Mouse (Mus musculus): ENCODE results near the gene Rnf216.

Gene Rnf216

DNA sequence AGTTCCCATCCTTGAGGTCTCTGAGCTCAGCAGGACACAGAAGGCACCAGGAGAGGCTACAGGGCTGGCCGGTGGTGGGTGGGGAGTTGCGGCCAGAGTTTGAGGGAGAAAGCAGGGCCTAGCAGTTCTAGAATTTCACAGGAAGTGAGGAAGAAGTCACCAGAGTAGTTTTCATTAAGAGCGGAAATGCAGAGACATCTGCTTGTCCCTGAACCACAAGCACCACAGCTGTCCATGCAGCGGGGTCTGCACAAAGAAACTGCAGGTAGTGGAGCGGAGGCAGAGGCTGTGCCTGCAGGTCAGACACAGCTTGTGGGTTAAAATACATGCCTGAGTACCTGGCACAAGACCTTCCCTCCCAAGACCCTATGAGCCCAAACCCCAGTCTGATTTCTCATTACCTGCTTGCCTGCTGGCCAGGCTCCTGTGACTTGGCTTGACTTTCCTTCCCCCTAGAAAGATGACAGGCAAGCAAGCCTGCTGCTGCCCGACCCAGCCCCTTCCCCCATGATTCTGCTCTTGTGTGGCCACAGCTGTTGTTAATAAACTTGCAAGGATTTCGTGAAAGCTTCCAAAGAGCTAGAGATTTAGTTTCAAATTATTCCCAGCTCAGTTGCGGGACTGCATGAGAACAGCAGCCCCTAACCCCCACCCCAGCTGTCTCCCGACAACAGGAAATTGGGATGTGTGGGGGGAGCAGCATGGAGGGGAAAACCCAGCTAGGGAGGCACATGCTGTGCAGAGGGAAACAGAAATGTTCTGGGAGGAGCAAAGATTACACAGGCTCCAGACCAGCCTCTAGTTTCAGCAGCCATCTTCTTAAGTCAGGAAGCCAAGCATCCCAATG, 111.9 kb downstream of the Rnf216 start:
- DNase-seq (ENCODE audit: low read depth, low spot score): no peak

DNA sequence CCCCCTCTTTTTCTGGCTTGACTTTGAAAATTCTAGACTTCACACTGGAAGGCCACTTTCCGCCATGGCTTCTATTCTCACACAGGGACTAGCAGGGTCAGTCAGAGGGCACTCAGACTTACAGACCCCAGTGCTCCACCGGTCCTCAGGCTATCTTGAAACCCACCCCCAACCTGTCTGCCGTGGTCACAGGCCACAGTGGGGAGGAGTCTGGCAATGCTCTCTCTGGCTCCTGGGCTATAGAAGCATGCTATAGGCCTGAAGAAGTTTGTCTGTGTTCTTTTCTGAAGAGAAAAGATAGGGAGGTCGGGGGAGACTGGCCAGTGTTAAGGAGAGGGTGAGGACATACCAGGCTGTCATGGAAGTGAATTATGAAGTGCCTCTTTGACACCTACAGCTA, 112.7 kb downstream of the Rnf216 start:
- DNase-seq (ENCODE audit: low read depth, low spot score): no peak

DNA sequence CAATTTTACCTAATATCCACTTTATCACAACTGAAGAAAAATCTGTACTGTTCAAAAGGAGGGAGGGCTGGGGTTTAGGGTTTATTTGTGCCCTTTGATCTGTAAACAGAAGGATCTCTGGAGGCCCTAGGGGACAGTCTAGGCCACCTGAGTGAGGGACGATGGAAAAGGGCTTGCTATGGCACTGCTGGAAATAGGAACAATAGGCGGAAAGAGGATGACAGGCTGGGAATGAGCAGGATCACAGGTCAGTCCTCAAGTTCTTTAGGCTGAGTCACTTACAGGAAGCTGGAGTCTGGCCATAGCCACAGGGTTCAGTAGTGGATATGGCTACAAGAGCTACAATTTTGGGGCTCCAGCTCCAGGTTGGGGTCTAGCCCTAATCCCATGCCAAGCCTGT, 114.6 kb downstream of the Rnf216 start:
- DNase-seq (ENCODE audit: low read depth, low spot score): no peak

DNA sequence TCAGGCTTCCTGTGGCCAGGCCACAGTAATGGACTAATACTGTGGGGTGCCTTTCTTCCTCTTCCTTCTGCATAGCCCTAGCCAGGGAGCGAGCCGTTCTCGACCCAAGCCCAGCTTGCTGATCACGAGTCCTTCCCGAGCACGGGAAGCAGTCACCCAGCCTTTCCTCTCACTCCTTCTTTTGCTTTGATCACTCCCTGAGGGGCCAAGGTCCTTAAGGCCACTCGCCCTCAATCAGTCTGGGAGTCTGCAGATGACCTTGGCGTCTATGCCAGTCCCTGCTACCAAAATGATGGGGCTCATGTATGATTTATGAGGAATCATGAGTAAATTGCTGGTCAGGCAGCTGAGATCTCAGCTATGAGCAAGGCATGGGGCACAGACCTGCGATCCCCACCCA, 115.3 kb downstream of the Rnf216 start:
- no peak for DNase-seq (ENCODE audit: low read depth, low spot score)

DNA sequence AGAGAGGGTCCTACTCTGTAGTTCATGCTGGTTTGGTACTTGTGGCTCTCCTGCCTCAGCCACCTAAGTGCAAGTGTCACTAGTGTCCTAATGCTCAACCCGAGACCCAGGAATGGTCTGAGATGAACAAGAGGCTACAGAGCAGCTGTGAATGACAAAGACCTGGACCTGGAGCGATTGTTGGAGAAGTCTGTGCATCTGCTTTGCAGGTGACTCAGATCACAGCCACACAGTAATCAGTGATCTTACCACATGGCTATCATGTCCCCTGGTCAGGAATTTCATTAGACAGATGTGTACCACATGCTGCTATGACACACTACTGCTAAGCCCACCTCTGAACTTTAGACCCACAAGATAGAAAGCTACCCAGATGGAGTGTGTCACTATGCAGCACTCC, 118.0 kb downstream of the Rnf216 start:
- no peak for DNase-seq (ENCODE audit: low read depth, low spot score)

DNA sequence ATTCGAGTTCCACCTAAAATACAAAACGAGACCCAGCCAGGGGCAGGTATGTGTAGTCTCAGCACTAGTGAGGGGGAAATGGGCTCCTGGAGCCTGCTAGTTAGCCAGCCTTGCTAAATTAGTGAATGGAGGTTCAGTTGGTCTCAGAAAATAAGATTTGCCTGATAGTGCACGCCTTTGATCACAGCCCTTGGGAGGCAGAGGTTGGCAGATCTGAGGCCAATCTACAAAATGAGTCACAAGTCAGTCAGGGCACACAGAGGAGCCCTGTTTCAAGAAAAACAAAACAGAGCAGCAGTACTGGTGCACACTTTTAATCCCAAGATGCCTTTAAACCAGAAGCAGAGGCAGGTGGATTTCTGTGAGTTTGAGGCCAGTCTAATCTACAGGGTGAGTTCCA, 123.6 kb downstream of the Rnf216 start:
- DNase-seq (ENCODE audit: low read depth, low spot score): no peak

DNA sequence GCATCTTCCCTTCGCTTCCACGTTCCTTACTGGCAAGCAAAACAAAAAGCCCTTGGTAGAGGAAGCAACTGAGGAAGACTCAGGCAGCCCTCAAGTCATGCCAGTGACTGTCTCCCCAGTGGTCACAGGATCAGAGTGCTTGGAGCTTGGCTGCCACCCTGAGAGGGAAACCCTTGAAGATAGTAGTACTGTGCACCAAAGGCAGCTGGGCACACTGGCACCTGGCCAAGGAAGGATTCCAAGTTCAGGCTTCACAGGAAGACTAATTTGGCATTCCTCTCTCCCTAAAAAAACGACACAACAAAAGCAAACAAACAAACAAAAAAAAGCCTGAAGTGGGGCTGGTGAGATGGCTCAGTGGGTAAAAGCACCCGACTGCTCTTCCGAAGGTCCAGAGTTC, 124.3 kb downstream of the Rnf216 start:
- DNase-seq (ENCODE audit: low read depth, low spot score): no peak

DNA sequence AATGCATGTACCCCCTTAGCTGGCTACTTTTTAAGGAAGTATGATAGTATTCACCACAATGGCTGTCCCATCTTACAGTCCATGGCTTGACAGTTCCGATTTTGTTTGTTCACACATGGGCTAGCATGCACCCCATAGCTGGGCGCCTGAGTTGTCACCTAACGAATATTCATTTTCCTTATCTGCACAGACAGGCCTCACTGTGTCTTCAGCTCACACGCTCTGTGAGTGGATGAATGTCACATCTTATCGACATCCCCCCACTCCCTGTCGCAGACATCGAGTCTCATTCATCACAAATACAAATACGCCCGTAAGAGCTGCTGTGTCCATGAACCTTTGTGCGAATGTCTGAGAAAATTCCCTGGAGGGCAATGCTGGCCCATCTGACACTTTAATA, 128.5 kb downstream of the Rnf216 start:
- DNase-seq (ENCODE audit: low read depth, low spot score): no peak

DNA sequence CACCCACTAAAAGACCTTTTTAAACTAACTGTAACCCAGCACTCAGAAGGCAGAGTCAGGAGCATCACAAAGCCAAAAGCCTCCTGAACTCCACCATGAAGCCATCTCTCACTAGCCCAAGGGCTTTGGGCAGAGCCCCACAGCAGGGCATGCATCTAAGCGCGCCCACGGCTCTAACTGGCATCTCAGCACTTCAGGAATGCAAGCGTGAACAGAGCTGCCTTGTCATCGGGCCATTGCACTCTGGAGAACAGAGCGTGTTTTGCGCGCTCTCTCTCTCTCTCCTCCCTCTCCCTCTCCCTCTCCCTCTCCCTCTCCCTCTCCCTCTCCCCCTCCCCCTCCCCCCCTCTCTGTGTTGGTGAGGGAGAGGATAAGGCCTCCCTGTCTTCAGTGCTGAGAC, 129.6 kb downstream of the Rnf216 start:
- DNase-seq (ENCODE audit: low read depth, low spot score): no peak

DNA sequence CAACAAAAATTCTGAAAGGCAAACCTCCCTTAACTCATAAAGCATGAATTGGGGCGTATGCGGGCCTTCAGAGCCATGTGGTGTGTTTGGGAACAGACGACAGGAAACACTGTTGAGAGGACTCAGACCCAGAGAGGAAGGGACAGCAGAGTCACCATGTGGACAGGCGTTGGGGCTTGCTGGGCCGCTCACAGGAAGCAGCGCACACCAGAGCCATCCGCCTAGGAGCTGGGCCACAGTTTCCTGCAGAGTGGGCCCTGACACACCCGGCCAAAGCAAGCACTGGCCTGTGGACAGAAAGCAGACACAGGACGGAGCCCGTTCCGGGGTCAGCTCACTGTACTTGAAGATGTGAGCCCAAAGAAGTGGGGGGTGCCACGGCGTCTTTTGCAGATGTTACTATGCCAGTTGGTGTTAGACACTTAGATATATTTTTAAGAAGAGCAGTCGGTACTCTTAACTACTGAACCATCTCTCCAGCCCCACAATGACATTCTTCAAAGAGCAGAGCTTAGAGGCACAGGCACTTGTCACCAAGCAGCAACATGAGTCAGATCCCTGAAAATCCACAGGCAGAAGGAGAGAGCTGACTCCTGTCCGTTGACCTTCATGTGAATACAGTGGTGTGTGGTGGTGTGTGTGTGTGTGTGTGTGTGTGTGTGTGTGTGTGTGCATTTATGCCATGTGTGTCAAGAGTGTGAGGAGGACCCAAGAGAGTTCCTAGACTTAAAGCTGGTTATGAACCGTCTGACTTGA, 130.6 kb downstream of the Rnf216 start:
- DNase-seq (ENCODE audit: low read depth, low spot score): no peak

DNA sequence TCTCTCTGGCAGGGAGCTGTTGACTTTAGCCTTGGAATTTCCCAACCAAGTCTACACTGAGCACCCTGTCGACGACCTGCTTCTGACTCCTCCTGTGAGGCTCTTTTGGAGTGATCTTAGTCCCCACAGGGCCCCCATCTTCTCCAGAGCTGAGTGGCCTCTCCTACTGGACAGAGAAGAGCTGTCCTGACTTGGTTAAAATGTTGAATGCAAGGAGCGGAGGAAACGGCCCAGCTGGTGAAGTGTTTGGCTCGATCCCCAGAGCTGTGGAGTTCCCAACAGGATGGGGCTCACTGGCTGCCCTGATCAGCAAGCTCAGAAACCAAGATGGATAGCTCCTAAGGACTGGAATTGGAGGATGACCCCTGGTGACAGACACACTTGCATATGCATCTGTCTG, 136.3 kb downstream of the Rnf216 start:
- no peak for DNase-seq (ENCODE audit: low read depth, low spot score)

DNA sequence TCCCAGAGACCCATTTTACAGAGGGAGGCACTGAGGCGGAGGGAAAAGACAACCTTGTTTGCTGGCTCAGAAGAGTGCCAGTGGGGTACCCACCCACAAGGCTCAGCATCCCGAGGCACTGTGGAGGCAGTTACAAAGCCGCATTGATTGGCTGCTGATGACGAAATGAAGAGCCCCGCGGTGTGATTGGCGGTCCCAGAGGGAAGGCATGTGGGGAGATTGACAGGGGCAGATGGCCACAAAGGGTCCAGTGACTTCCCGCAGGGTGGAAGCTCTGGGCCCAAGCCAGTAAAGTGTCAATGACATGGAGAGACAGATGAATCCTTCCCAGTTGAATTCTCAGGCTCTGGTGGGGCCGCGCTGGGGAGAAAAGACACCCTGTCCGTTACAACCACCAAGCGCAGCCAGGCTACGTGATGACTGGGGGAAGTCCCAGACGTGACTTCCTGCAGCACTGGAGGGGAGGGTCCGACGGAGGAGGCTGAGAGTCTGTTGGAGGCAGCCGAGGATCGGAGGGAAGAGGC, 138.1 kb downstream of the Rnf216 start:
- peak; percentile 48 for DNase-seq (ENCODE audit: low read depth, low spot score)

DNA sequence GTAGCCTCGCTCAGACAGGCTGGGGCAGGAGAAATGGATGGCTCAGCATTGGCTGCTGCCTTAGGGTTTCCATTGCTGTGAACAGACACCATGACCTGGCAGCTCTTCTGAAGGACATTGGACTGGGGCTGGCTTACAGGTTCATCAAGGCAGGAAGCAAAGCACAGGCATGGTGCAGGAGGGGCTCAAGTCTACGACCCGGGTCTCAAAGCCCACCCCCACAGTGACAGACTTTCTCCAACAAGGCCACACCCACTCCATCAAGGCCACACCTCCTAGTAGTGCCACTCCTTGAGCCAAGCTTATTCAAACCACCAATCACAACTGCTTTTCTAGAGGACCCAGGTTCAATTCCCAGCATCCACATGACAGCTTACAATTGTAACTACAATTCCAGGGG, 138.8 kb downstream of the Rnf216 start:
- peak; percentile 78 for DNase-seq (ENCODE audit: low read depth, low spot score)

DNA sequence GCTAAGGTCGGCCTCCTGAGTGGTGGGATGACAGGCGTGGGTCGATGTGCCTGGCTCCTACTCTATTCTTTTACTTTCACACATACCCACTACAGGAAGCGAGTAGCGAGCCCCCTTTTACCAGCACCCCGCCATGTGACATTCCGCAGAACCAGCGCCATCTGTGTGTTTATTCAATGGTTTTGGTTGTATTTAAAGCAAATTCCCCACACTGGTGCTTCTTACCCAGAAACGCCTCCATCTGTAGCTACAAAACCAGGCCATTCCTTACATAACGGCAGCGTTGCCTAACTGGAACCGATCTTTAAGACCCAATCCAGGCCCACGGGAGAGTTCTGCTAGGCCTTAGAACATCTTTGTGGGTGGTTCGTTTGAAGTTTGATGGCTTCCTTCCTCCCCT, 144.4 kb downstream of the Rnf216 start:
- no peak for DNase-seq (ENCODE audit: low read depth, low spot score)

DNA sequence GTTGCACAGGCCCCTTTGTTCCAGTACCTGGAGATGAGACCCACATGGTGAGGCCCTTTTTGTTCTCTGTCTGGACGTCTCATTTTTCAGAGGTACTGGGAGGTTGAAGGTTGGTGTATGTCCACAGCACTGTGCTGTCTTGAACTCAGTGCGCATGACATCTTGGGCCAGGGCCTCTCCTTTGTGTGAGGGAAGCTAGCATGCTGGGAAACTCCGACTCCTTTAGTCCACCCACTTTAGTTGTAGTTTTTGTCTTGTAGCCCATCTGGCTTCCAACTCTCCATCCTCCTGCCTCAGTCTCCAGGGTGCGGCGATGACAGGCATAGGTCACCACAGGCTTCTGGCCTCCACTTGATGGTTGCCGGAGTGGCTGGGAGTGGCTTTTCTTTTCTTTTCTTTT, 148.1 kb downstream of the Rnf216 start:
- peak; percentile 58 for DNase-seq (ENCODE audit: low read depth, low spot score)

DNA sequence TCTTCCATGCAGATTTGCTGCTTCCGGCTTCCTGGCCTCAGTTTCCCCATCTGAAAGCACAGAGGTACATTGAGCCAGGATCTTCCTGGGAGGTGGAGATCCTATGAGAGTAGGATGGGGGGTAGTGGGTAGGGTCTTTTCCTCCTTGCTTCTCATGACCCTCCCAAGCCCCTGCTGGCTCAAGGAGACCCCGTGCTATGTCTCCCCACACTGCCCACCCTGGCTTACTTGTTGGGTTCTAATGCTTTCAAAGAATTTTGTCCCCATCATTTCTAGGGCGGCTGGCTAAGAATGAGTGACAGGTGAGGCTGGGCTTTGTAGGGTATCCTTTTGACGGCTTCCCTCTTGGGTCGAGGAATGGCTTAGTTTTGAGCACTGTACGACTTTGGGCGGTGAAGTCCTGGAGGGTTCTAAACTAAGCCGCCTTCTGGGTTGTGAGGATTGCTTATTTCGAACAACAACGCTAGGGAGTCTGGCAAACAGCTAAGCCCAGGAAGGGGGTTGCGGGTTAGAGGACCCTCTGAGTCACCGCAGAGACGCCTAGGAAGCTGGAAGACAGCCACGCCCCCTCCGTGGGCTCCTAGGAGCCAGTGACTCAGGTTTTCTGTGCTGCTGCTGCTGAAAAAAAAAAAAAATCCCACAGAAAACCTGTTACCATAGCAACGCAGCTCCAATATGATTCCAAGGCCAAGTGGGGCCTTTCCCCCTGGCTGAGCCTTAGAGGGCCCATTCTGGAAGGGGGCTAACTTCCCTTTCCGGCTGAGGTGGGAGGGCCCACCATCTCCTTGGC, 148.9 kb downstream of the Rnf216 start:
- peak; percentile 73 for DNase-seq (ENCODE audit: low read depth, low spot score)

DNA sequence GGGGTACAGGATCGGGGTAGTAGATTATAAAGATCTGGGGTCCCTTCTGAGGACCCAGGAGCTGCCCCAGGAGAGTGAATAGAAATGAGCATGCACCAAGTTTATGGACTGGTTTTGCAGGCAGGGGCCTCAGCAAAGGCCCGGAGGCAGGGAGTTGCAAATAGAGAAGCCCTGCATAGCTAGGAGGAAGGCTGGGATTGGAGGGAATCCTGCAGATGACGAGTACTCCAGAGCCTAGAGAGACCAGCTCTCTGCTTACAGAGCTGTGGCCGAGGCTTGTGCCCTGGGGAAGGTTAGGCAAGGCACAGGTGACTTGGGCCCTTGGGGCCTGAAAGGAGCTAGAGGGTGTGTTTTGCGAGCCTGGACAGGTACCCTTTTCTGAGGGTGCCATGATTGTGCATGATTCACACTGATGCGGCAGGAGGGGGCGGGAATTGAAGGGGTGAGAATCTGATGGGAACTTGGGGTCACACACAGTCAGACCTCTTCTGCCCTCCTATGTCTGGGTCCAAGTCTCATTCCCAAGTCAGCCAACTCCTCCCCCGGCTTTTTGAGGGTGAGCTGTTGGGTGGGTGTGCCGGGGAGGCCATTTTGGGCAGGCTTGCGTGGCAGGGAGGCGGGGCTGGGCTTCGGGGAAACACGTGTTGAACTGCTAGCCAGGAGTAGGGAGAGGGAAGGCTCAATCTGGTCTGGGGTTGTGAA, 149.6 kb downstream of the Rnf216 start:
- DNase-seq (ENCODE audit: low read depth, low spot score): peak; percentile 87

DNA sequence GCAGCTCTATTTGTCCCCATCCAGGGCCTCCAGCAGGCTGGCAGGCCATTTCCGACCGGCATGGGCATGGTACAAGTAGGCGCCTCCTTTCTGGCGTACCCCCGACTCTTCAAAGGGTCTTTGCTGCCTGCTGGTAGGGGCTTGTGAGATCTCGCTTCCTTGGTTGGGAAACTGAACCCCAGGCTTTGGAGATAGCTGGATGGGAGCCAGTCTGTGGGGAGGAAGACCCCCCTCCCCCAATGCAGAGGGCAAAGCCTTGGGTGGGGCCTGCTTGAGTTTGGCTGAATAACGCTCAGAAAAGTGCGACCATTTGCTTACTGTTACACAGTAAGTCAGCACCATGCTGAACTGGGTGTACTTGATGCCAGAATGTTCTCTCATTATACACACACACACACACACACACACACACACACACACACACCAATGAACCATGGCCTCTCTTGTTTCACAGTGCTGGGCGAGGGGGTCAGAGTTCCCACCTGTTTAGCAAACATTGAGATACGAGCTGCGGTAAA, 150.3 kb downstream of the Rnf216 start:
- peak; percentile 75 for DNase-seq (ENCODE audit: low read depth, low spot score)

DNA sequence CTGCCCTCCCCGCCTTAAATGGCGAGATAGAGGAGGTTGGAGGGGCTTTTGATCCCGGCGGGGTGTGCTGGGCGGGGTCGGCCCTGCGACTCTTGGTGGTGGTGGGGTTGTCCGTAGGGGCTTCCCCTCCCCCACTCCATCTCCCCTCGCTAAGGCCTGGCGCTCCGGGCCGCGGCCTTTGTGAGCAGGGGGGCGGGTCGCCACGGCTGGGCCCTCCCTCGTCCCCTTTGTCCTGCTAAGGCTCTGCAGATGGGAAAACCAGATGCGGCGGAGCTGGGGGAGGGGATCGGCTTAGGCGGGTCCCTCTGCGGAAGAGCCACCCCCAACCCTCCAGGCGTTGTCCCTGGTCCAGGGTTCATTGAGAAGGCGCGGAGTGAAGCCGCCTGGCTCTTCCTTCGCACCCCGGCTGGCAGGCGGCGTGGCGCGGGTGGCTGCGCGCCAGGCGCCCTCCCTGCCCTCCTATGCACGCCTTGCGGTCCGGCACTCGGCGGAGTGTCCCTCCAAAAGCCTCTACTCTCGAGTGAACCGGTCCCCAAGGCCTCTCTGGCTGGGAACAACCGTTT, 150.8 kb downstream of the Rnf216 start:
- DNase-seq (ENCODE audit: low read depth, low spot score): peak; percentile 99

DNA sequence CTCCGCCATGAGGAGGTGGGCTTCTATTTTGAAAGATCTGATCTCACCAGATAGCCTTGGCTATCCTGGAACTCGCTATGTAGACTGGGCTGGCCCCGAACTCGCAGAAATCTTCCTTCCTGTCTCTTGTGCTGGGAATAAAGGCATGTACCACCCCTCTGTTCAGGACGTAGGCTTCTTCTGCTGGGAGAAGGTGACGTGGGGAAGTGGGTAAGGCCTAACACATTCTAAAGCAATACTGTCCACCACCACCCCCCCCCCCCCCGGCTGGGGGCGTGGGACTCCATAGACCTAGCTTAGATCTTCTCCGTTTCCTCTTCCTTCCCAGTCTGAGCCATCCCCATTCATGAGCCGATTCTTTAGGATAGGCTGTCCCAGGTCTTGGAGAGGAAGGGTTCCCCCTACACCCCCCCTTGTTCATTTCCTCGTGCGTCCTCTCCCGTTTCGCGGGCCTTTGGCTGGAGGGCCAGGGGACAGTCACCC, 151.4 kb downstream of the Rnf216 start:
- DNase-seq (ENCODE audit: low read depth, low spot score): no peak

Measured in ES-CJ7 (cell line).